Mouse (Mus musculus): ENCODE measurements around the gene Smad5.

Gene Smad5

GRCm38 (mm10) chr13:56702469-56703221, at the start of gene Smad5:
Gene Smad5, plus strand, starts transcription at chr13:56703010.
- DNase-seq (ENCODE audit: low read depth), result peak; percentile 63

GRCm38 (mm10) chr13:56654176-56654575, 48.6 kb upstream of the Smad5 start:
- DNase-seq (ENCODE audit: low read depth), result no peak

DNA sequence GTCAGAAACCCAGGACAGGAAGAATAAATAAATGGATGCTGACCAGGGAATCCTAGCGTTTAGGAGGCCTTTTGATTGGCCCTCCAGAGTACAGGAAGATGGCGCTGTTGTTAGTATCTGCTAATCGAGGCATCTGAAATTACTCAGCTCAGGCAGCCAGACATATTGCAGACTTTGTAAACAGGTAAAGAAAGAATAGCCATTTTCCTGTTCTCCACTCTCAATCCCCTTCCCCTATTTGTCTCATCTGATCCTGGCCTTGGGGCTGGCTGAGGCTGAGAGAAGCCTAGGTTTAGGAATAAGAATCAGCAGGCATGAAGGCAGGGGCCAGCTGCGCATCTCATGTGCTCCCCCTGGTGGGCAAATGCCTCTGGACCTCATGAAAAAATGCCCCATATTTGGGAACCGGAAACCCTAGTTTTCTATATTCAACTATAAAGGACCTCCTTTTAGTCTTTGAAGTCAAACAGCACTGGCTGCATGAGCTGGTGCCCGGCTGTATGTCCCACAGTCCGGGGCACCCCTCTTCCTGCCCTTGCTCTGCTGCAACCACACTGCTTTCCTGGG, 44.8 kb upstream of the Smad5 start:
- peak; percentile 35 for DNase-seq (ENCODE audit: low read depth)

DNA sequence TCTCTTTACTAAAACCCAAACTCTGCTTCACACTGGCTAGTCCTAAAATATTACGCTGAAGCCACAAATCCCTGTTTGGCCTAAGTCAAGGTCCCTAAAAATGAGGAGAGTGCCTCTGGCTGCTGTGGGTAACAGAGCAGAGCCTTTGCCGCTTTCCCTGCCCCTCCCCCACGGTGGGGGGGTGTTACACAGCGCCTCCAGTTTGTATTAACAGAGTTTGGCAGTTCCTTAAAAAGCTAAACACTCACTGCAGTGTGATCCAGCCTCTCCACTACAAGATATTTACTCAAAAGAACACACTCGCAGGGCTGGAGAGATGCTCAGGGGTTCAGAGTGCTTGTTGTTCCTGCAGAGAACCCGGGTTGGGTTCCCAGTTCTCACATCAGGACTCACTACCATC, 43.9 kb upstream of the Smad5 start:
- DNase-seq (ENCODE audit: low read depth), result no peak

- DNase-seq (ENCODE audit: low read depth), result no peak
Measured at GRCm38 (mm10) chr13:56661914-56662621, 40.7 kb upstream of the Smad5 start.

- DNase-seq (ENCODE audit: low read depth), result no peak
Measured at GRCm38 (mm10) chr13:56664256-56665170, 38.3 kb upstream of the Smad5 start.

- DNase-seq (ENCODE audit: low read depth), result no peak
Measured at GRCm38 (mm10) chr13:56671206-56671605, 31.6 kb upstream of the Smad5 start.

- no peak for DNase-seq (ENCODE audit: low read depth)
Measured at GRCm38 (mm10) chr13:56677731-56678130, 25.1 kb upstream of the Smad5 start.

DNA sequence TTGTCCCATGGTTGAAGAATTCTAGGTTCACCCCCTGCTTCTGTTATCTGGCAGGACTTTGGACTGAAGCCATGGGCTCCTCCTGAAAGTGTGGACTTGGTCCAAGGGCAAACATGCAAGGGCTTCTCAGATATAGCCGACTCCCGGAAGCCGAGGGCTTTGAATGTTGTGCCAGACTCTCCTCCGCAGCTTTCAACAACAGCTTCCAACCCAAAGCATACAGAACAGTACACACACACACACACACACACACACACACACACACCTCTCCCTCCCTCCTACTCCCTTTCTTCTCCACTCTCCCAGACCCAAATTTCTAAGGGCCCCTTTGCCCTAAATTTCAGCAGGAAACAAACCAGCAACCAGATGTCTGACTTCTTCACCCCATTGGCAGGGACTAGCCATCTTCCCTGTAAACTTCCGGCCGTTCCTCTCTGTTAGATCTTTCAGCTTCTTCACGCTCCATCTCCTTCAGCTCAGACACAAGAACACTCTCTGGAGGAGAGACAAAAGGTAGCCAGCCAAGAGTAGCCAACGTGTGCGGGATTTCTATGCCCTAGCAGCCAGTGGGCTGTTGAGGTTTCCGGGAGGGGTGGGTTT, 24.5 kb upstream of the Smad5 start:
- no peak for DNase-seq (ENCODE audit: low read depth)

GRCm38 (mm10) chr13:56678826-56679504, 23.8 kb upstream of the Smad5 start:
- no peak for DNase-seq (ENCODE audit: low read depth)

DNA sequence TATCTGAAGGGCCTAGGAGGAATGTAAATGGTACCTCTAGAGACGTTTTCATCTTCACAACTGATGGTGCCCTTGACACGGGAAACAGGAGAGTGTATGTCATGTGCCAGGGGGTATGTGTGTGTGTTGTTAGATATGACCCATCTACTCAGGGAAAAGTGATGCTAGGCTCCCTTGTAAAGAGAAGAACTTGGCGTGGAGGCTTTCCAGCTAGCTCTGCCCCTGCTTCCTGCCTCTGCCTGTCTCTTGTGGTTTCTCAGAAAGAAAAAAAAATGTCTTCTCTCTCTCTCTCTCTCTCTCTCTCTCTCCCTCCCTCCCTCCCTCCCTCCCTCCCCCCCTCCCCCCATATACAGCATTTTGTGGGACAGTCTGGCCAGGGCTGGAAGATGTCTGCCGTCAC, 20.9 kb upstream of the Smad5 start:
- no peak for DNase-seq (ENCODE audit: low read depth)

- no peak for DNase-seq (ENCODE audit: low read depth)
Measured at GRCm38 (mm10) chr13:56682326-56682725, 20.5 kb upstream of the Smad5 start.

DNA sequence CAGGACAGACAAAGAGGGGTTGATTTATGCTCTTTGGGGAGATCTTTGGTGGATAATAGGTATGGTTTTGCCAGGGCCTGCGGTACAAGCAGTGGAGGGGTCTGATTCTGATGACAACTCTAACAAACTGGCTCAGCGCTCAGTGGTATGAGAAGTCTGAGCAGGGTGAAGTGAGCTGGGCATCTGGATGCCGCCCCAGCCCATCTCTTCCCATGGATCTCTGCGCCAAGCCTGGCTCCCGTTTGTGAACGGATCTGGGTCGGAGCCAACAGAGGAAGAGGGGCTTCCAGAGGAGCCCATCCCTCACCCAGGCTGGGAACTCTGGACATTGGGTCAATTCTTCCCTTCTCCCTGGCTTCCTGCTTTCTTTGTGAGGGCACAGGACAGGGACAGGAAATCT, 19.5 kb upstream of the Smad5 start:
- DNase-seq (ENCODE audit: low read depth), result no peak

DNA sequence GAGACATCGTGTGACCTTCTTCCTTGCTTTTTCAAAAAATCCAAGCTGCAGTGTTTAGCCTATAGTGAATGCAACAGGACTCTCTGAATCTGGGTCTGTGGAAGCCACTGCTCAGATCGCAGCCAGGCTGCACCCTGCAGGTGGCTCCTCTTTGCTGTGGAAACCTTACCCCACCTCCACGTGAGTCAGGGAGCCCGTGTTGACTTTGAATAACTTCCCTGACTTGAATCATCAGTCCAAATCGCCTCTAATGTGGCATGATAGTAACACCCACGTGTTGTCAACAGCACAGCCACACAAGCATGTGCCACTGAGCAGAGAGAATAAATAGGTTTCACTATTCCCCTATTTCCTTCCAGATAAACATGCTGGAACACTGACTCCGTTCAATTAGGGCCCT, 10.8 kb upstream of the Smad5 start:
- DNase-seq (ENCODE audit: low read depth), result no peak

GRCm38 (mm10) chr13:56692644-56693043, 10.2 kb upstream of the Smad5 start:
- DNase-seq (ENCODE audit: low read depth), result no peak

DNA sequence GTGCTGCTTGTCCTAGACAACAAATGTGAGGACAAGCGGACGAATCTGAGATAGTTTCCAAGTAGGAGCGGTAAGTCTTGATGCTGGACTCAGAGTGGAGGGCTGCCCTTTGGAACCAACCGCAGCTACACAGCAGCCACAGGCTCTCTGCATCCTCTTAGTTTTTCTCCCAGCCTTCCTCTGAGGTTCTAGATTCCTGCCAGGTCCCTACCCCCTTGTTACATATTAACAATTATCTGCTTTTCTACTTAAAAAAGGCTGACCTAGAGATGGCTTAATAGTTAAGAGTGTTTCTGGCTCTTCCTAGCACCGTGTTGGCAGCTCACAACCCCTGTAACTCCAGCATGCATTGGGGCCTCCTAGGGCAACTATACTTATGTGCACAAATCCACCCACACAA, 7.1 kb upstream of the Smad5 start:
- DNase-seq (ENCODE audit: low read depth), result no peak

DNA sequence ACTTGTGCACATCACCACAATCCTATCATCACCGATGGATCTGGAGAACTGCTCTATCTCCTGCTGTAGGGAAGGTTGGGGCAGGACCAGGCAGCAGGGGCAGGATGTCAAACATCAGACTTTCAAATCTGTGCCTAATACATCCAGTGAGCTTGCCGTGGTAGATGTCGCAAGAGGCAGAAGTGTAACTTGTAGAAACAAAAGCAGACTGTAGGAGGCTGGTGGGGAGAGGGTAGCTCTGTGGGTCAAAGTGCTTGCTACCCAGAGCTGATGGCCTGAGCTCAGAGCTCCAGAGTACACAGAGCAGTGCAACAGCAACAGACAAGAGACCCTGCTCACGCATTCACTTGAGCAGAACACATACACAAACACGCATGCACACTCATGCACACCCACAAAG, 6.1 kb upstream of the Smad5 start:
- no peak for DNase-seq (ENCODE audit: low read depth)

GRCm38 (mm10) chr13:56697171-56697570, 5.6 kb upstream of the Smad5 start:
- DNase-seq (ENCODE audit: low read depth), result no peak

DNA sequence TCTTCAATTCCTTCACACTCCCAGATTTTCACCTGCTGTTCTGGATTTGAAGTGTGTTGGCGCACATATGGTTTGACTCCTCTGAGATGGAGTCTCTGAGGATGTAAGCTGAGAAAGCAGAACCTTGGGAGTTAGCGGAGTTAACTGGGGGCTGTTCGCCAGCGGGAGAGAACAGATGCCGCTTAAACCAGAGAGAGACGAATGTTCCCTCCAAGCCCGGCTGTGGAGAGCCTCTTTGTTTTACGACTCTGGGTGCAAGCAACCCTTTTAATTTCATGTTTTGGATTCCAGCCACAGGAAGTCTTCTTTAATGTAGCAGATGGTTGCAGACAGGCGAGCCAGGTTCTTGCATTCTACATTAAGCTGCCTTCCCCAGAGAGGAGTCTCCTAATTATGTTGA, 4.4 kb upstream of the Smad5 start:
- DNase-seq (ENCODE audit: low read depth), result no peak

DNA sequence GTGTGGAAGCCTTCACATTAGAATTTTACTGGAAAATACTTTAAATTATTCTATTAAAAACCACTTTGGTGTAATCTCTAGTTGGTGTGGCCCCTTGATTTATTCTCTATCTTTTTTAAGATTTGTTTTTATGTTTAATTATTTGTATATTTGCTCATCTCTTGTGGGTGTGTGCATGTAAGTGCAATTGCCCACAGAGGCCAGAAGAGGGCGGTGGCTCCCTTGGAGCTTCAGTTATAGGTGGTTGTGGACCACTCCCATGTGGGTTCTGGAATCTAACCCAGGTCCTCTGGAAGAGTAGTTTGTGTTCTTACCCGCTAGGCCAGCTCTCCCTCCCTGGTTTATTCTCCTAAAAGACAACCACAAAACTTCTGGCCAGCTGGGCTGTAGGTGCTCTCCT, 3.4 kb upstream of the Smad5 start:
- no peak for DNase-seq (ENCODE audit: low read depth)

GRCm38 (mm10) chr13:56700981-56701380, 1.8 kb upstream of the Smad5 start:
- no peak for DNase-seq (ENCODE audit: low read depth)

All from c-Kit-positive CD71-negative TER-119-negative erythroid progenitor cells, embryonic 14.5 days (primary cell).